Mouse (Mus musculus) right cerebral cortex, postnatal 25 days (tissue): ENCODE data around the gene Mafb.

Source experiments
- DNase-seq: peaks from one replicate; pipeline ENCODE4 v3.0.0; 2022

Gene Mafb

GRCm38 (mm10) chr2:160321829-160322228, 45.0 kb downstream of the Mafb start:
- DNase-seq = no peak

GRCm38 (mm10) chr2:160318255-160318654, 48.6 kb downstream of the Mafb start:
- DNase-seq = no peak
